Mouse (Mus musculus): ENCODE data around the gene Olfr693. TPM values are rescaled to one million over a fixed set of nuclear protein-coding genes. Genes with fewer than 3 reads are reported as not detected.
"Not testable (repeated sequence)": the region's sequence is repeated elsewhere in the genome, so short reads cannot be mapped to it uniquely, and the experiment has no call there.

Gene Olfr693
- not detected in 2 replicates for polyA plus RNA-seq (2015; fragmentation: Nextera tagmentation; extraction: Ambion mirVana)

GRCm38 (mm10) chr7:106680484-106680883, at the start of gene Olfr693:
TSS of gene Olfr693 (minus strand) at chr7:106680584.
- H3K27me3 ChIP-seq (replicated peaks; ENCODE audit: insufficient read depth, low read length): no peaks in the 10 kb centered on the region
- H3K9ac ChIP-seq (replicated peaks; ENCODE audit: low read depth): no peak within 1 kb of the TSS
- no peak within 1 kb of the TSS for H3K4me2 ChIP-seq (replicated peaks; ENCODE audit: low read depth, low read length)
- H3K9me3 ChIP-seq (ENCODE audit: low read length): no peaks in the 10 kb centered on the region
- DNase-seq (ENCODE audit: low spot score) (no peak), ATAC-seq (no peak)
- no peak within 1 kb of the TSS for H3K27ac ChIP-seq (ENCODE audit: low read length)
- no peak within 1 kb of the TSS for H3K4me3 ChIP-seq (ENCODE audit: low read depth, low read length)
- no peaks in the 10 kb centered on the region for H3K36me3 ChIP-seq (ENCODE audit: insufficient read depth, low read length)
- no peaks in the 10 kb centered on the region for H3K4me1 ChIP-seq (ENCODE audit: insufficient read depth, low read depth, low read length)
- TF ChIP-seq CTCF (IDR thresholded peaks at IDR 0.05): no peak
- no peak for TF ChIP-seq EP300 (IDR thresholded peaks at IDR 0.05)

GRCm38 (mm10) chr7:106725654-106726053, 45.3 kb upstream of the Olfr693 start:
- not testable (repeated sequence) for DNase-seq (ENCODE audit: low spot score); ATAC-seq; H3K9ac ChIP-seq (replicated peaks; ENCODE audit: low read depth); H3K4me2 ChIP-seq (replicated peaks; ENCODE audit: low read depth, low read length); H3K27me3 ChIP-seq (replicated peaks; ENCODE audit: insufficient read depth, low read length); H3K4me3 ChIP-seq (ENCODE audit: low read depth, low read length); H3K36me3 ChIP-seq (ENCODE audit: insufficient read depth, low read length); H3K9me3 ChIP-seq (ENCODE audit: low read length); H3K4me1 ChIP-seq (ENCODE audit: insufficient read depth, low read depth, low read length); H3K27ac ChIP-seq (ENCODE audit: low read length)
- 68% methylated on average over 2 of the region's 2 CpGs for WGBS

GRCm38 (mm10) chr7:106716296-106716695, 35.9 kb upstream of the Olfr693 start, which contains the start of gene Olfr695:
TSS of gene Olfr695 (minus strand) at chr7:106716396.
- Histone ChIP-seq H3K4me2 (replicated peaks; ENCODE audit: low read depth, low read length) (no peak within 1 kb of the TSS), H3K4me1 (ENCODE audit: insufficient read depth, low read depth, low read length) (no peaks in the 10 kb centered on the region), H3K9me3 (ENCODE audit: low read length) (no peaks in the 10 kb centered on the region), H3K4me3 (ENCODE audit: low read depth, low read length) (no peak within 1 kb of the TSS), H3K36me3 (ENCODE audit: insufficient read depth, low read length) (no peaks in the 10 kb centered on the region), H3K9ac (replicated peaks; ENCODE audit: low read depth) (no peak within 1 kb of the TSS), H3K27ac (ENCODE audit: low read length) (no peak within 1 kb of the TSS), H3K27me3 (replicated peaks; ENCODE audit: insufficient read depth, low read length) (no peaks in the 10 kb centered on the region)
- no peak for TF ChIP-seq EP300 (IDR thresholded peaks at IDR 0.05)
- no peak for TF ChIP-seq CTCF (IDR thresholded peaks at IDR 0.05)
- no peak for ATAC-seq
- DNase-seq (ENCODE audit: low spot score): no peak

GRCm38 (mm10) chr7:106711463-106711862, 31.1 kb upstream of the Olfr693 start:
- H3K27me3 ChIP-seq (replicated peaks; ENCODE audit: insufficient read depth, low read length): no peaks in the 10 kb centered on the region
- 77% methylated on average over 6 of the region's 6 CpGs for WGBS

GRCm38 (mm10) chr7:106707705-106708104, 27.3 kb upstream of the Olfr693 start:
- not testable (repeated sequence) for H3K4me1 ChIP-seq (ENCODE audit: insufficient read depth, low read depth, low read length); ATAC-seq; H3K4me2 ChIP-seq (replicated peaks; ENCODE audit: low read depth, low read length); H3K9ac ChIP-seq (replicated peaks; ENCODE audit: low read depth); H3K4me3 ChIP-seq (ENCODE audit: low read depth, low read length); H3K36me3 ChIP-seq (ENCODE audit: insufficient read depth, low read length); H3K27me3 ChIP-seq (replicated peaks; ENCODE audit: insufficient read depth, low read length); H3K27ac ChIP-seq (ENCODE audit: low read length); H3K9me3 ChIP-seq (ENCODE audit: low read length); DNase-seq (ENCODE audit: low spot score)
- 90% methylated on average over 10 of the region's 10 CpGs for WGBS

More at GRCm38 (mm10) chr7:106711463-106711862, 31.1 kb upstream of the Olfr693 start:
- no peaks in the 10 kb centered on the region for H3K36me3 ChIP-seq (ENCODE audit: insufficient read depth, low read length)
- ATAC-seq (no peak), DNase-seq (ENCODE audit: low spot score) (peak; percentile 8)
- TF ChIP-seq EP300 (IDR thresholded peaks at IDR 0.05) (no peak), CTCF (IDR thresholded peaks at IDR 0.05) (no peak)
- no peak overlapping the region for H3K4me3 ChIP-seq (ENCODE audit: low read depth, low read length)
- H3K9ac ChIP-seq (replicated peaks; ENCODE audit: low read depth): no peak overlapping the region
- H3K4me1 ChIP-seq (ENCODE audit: insufficient read depth, low read depth, low read length): no peaks in the 10 kb centered on the region
- no peak overlapping the region for H3K4me2 ChIP-seq (replicated peaks; ENCODE audit: low read depth, low read length)
- H3K9me3 ChIP-seq (ENCODE audit: low read length): no peaks in the 10 kb centered on the region
- no peak overlapping the region for H3K27ac ChIP-seq (ENCODE audit: low read length)

GRCm38 (mm10) chr7:106696891-106697290, 16.5 kb upstream of the Olfr693 start:
- no peaks in the 10 kb centered on the region for H3K27me3 ChIP-seq (replicated peaks; ENCODE audit: insufficient read depth, low read length)
- H3K4me3 ChIP-seq (ENCODE audit: low read depth, low read length): no peak overlapping the region
- no peak overlapping the region for H3K9ac ChIP-seq (replicated peaks; ENCODE audit: low read depth)
- H3K9me3 ChIP-seq (ENCODE audit: low read length): no peaks in the 10 kb centered on the region
- WGBS: 57% methylated on average over 1 of the region's 1 CpGs
- no peak overlapping the region for H3K27ac ChIP-seq (ENCODE audit: low read length)
- H3K4me2 ChIP-seq (replicated peaks; ENCODE audit: low read depth, low read length): no peak overlapping the region
- no peaks in the 10 kb centered on the region for H3K36me3 ChIP-seq (ENCODE audit: insufficient read depth, low read length)
- ATAC-seq (no peak), DNase-seq (ENCODE audit: low spot score) (no peak)
- H3K4me1 ChIP-seq (ENCODE audit: insufficient read depth, low read depth, low read length): no peaks in the 10 kb centered on the region
- TF ChIP-seq EP300 (IDR thresholded peaks at IDR 0.05) (no peak), CTCF (IDR thresholded peaks at IDR 0.05) (no peak)

- H3K36me3 ChIP-seq (ENCODE audit: insufficient read depth, low read length): no peaks in the 10 kb centered on the region
- no peak for TF ChIP-seq CTCF (IDR thresholded peaks at IDR 0.05)
- no peak for TF ChIP-seq EP300 (IDR thresholded peaks at IDR 0.05)
- H3K9ac ChIP-seq (replicated peaks; ENCODE audit: low read depth): no peak overlapping the region
- ATAC-seq (no peak), DNase-seq (ENCODE audit: low spot score) (peak; percentile 4)
- H3K4me1 ChIP-seq (ENCODE audit: insufficient read depth, low read depth, low read length): no peaks in the 10 kb centered on the region
- WGBS: 56% methylated on average over 3 of the region's 3 CpGs
- H3K27me3 ChIP-seq (replicated peaks; ENCODE audit: insufficient read depth, low read length): no peaks in the 10 kb centered on the region
- no peak overlapping the region for H3K4me3 ChIP-seq (ENCODE audit: low read depth, low read length)
- no peak overlapping the region for H3K27ac ChIP-seq (ENCODE audit: low read length)
- no peak overlapping the region for H3K4me2 ChIP-seq (replicated peaks; ENCODE audit: low read depth, low read length)
- no peaks in the 10 kb centered on the region for H3K9me3 ChIP-seq (ENCODE audit: low read length)
Observed at GRCm38 (mm10) chr7:106692976-106693375, 12.6 kb upstream of the Olfr693 start.
